Mouse (Mus musculus) midbrain, embryonic 13.5 days (tissue): ENCODE measurements around the gene Ppp1r17. TPM values are rescaled to one million over a fixed set of nuclear protein-coding genes. Genes with fewer than 3 reads are reported as not detected.

ENCODE experiments used
- ATAC-seq: fragments of 200-750 bp; cut with Nextera tagmentation; 2 replicates; pipeline ENCODE4 v1.8.0; 2017; ENCODE audit warnings: mild to moderate bottlenecking, moderate TSS enrichment, moderate library complexity
- H3K27ac ChIP-seq: fragments of 300-500 bp; sonication (generic); 2 replicates; pipeline ENCODE4 v1.5.1; 2015; ENCODE audit warnings: inconsistent platforms, mild to moderate bottlenecking, moderate library complexity
- H3K27me3 ChIP-seq: fragments of 300-500 bp; sonication (generic); 2 replicates; pipeline ENCODE4 v1.6.1; 2015; ENCODE audit warnings: mild to moderate bottlenecking, inconsistent platforms
- H3K36me3 ChIP-seq: fragments of 300-500 bp; sonication (generic); 2 replicates; pipeline ENCODE4 v1.6.1; 2015; ENCODE audit warnings: mild to moderate bottlenecking, inconsistent platforms
- H3K4me1 ChIP-seq: fragments of 300-500 bp; sonication (generic); replicated peaks from 2 replicates; pipeline ENCODE4 v1.6.1; 2015; ENCODE audit warnings: inconsistent platforms
- H3K4me2 ChIP-seq: fragments of 300-500 bp; sonication (generic); replicated peaks from 2 replicates; pipeline ENCODE4 v1.6.1; 2015; ENCODE audit warnings: moderate library complexity, mild to moderate bottlenecking, inconsistent platforms
- H3K4me3 ChIP-seq: fragments of 300-500 bp; sonication (generic); replicated peaks from 2 replicates; pipeline ENCODE4 v1.5.1; 2015; ENCODE audit warnings: mild to moderate bottlenecking, inconsistent platforms
- H3K9ac ChIP-seq: fragments of 300-500 bp; sonication (generic); replicated peaks from 2 replicates; pipeline ENCODE4 v1.6.1; 2015; ENCODE audit warnings: mild to moderate bottlenecking, inconsistent platforms
- H3K9me3 ChIP-seq: fragments of 300-500 bp; sonication (generic); 2 replicates; pipeline ENCODE4 v1.6.1; 2016; ENCODE audit warnings: mild to moderate bottlenecking, inconsistent platforms
- WGBS: fragments of 180-500 bp; shearing (Covaris S2); methylation state at CpG from one replicate; pipeline ENCODE4 v1.1.7; 2015; 5-methylcytosine and 5-hydroxymethylcytosine counted together
- polyA plus RNA-seq: library from polyadenylated mRNA; unstranded; fragments of >200 nt; fragmentation: Nextera tagmentation; extraction: Ambion mirVana; gene quantifications from 2 replicates; pipeline ENCODE4 v1.2.1, GENCODE M21; 2015

Ppp1r17 gene
- polyA plus RNA-seq, 1 experiment from 2014 or later: 10.9 TPM

DNA sequence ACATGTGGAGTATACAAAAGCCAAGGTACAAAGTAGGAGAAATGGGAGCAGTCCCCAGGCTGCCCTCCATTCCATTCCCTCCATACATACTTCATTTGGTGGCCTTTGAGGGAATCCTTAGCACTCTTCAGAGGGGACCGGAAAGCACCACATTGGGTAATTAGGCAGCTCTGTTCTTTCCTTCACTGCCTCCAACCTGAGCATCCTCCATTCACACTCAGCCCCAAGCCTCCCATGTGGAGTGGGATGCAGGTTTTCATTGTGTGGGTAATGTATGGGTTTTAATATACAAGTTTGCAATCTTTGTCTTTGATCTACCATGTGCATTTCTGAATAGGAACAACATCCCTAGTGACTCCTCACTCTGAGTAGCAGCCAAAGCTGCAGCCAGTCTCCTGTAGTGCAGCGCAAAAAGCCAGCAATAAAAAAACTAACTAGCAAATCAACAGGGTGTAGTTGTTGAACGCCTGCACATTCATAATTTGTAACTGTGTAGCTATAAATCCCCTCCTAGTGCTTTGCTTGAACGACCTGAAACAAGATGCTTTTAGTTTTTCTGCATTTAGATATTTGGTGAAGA, 22.3 kb downstream of the Ppp1r17 start:
- no peak for ATAC-seq
- H3K9me3 ChIP-seq: no peaks in the 10 kb centered on the region
- H3K9ac ChIP-seq: no peak overlapping the region
- WGBS: 70% methylated on average over 4 of the region's 4 CpGs
- no peaks in the 10 kb centered on the region for H3K36me3 ChIP-seq
- H3K4me1 ChIP-seq: peaks cover 5% of the 10 kb centered on the region; the same call in 1 of the 2 replicates
- no peaks in the 10 kb centered on the region for H3K27me3 ChIP-seq
- H3K4me3 ChIP-seq: no peak overlapping the region
- no peak overlapping the region for H3K27ac ChIP-seq
- H3K4me2 ChIP-seq: no peak overlapping the region

- H3K4me1 ChIP-seq: peaks cover 9% of the 10 kb centered on the region; the same call in 1 of the 2 replicates
- ATAC-seq: peak; percentile 74
These were observed 27.0 kb downstream of the Ppp1r17 start for GRCm38 (mm10) chr6:56044270-56044669.

DNA sequence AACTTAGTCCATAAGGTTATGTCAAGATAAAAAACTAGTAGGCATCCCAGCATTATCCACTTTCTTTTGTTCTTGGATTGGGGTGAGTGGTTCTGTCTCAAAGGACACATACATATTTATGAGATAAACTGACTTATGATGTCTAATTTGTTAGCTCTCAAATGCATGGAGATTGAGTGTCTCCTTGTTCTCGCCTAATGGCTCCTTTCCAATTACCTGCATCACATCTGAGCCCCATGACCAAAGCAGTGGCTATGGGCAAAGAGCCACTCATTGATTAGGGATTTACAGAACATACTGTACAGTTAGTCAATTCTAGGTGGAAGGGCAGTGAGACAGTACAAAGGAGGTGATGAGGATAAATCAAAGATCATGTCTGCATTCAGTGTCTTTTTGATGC, 27.4 kb downstream of the Ppp1r17 start:
- Histone ChIP-seq H3K4me2 (no peak overlapping the region), H3K27ac (peak overlapping the region; percentile 12; the same call in 1 of the 2 replicates), H3K9me3 (no peaks in the 10 kb centered on the region), H3K27me3 (no peaks in the 10 kb centered on the region), H3K4me1 (peaks cover 9% of the 10 kb centered on the region; the same call in 1 of the 2 replicates), H3K4me3 (no peak overlapping the region), H3K36me3 (no peaks in the 10 kb centered on the region), H3K9ac (no peak overlapping the region)
- ATAC-seq: peak; percentile 72
- WGBS: 25% methylated on average over 1 of the region's 1 CpGs

More at GRCm38 (mm10) chr6:56044270-56044669, 27.0 kb downstream of the Ppp1r17 start:
- Histone ChIP-seq H3K36me3 (no peaks in the 10 kb centered on the region), H3K27ac (peak overlapping the region; percentile 12; the same call in 1 of the 2 replicates), H3K9ac (no peak overlapping the region), H3K4me2 (no peak overlapping the region), H3K4me3 (no peak overlapping the region), H3K27me3 (no peaks in the 10 kb centered on the region), H3K9me3 (no peaks in the 10 kb centered on the region)
- WGBS: 40% methylated on average over 5 of the region's 5 CpGs

DNA sequence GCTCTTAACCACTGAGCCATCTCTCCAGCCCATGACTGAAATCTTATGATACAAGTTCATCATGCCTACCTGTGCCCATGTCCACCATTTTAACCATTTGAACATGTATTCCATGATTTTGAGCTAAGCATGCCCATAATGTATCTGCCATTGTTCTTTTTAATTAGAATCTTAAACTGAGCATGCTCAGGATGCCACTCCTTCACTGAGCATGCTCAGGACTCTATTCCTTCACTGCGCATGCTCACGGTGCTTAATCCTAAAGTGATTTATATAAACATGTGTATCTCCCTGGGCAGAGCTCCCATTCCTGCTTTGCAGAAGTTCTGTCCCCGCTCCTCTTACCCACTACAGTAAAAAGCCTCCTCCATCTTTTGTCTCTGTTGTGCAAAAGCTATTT, 31.3 kb downstream of the Ppp1r17 start:
- Histone ChIP-seq H3K27ac (no peak overlapping the region), H3K4me3 (no peak overlapping the region), H3K27me3 (no peaks in the 10 kb centered on the region), H3K9ac (no peak overlapping the region), H3K4me1 (peaks cover 9% of the 10 kb centered on the region; the same call in 1 of the 2 replicates), H3K9me3 (no peaks in the 10 kb centered on the region), H3K36me3 (no peaks in the 10 kb centered on the region), H3K4me2 (no peak overlapping the region)
- no peak for ATAC-seq
- WGBS: 90% methylated on average over 3 of the region's 3 CpGs

DNA sequence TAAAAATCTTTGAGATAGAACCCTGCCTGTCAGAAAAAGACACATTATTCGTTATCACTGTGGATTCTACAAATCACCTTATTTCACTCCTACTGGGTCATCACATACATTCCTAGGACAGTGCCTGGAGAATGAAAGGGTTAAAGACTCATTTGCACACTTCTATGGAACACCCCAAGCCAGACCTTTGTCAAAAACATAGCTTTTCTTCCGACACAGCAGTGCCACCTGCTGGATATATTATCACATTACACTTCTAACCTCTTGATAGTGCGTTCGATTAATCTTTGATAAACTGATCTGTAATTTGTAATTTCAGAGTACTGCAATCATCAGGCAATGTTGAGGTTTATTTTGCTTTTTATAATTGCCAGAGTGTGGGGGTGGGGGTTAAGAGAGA, 31.8 kb downstream of the Ppp1r17 start:
- Histone ChIP-seq H3K27me3 (no peaks in the 10 kb centered on the region), H3K9ac (no peak overlapping the region), H3K36me3 (no peaks in the 10 kb centered on the region), H3K27ac (no peak overlapping the region), H3K4me1 (peaks cover 9% of the 10 kb centered on the region; the same call in 1 of the 2 replicates), H3K4me2 (no peak overlapping the region), H3K4me3 (no peak overlapping the region), H3K9me3 (no peaks in the 10 kb centered on the region)
- WGBS: 31% methylated on average over 4 of the region's 4 CpGs
- peak; percentile 69 for ATAC-seq

DNA sequence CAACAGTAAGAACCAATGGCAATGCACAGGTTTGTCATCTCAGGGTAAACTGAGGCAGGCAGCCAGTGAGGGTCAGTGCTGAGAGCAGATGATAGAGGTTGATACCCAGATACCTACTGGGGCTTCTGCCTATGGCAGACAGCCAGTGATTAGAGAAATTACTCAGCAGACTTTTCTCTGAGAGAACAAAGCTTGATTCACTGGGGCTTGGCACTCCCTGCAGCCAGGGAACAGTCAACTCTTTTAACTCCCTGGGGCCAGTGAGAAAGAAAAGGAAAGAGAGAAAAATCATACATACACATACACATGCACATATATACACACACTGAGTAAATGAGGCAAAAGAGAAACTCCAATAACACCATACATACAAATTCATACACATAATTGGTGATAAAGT, 46.4 kb downstream of the Ppp1r17 start:
- ATAC-seq: no peak
- no peak overlapping the region for H3K9ac ChIP-seq

GRCm38 (mm10) chr6:56066632-56067282, 49.5 kb downstream of the Ppp1r17 start:
- no peak overlapping the region for H3K4me2 ChIP-seq
- no peak overlapping the region for H3K27ac ChIP-seq
- H3K27me3 ChIP-seq: no peaks in the 10 kb centered on the region
- no peak overlapping the region for H3K4me3 ChIP-seq
- peak; percentile 86 for ATAC-seq
- H3K36me3 ChIP-seq: no peaks in the 10 kb centered on the region
- no peak overlapping the region for H3K9ac ChIP-seq
- WGBS: 43% methylated on average over 5 of the region's 5 CpGs
- no peaks in the 10 kb centered on the region for H3K4me1 ChIP-seq
- H3K9me3 ChIP-seq: no peaks in the 10 kb centered on the region

More for the DNA sequence above, 46.4 kb downstream of the Ppp1r17 start:
- H3K36me3 ChIP-seq: no peaks in the 10 kb centered on the region
- no peaks in the 10 kb centered on the region for H3K4me1 ChIP-seq
- H3K4me3 ChIP-seq: no peak overlapping the region
- no peaks in the 10 kb centered on the region for H3K9me3 ChIP-seq
- H3K4me2 ChIP-seq: no peak overlapping the region
- no peak overlapping the region for H3K27ac ChIP-seq
- H3K27me3 ChIP-seq: no peaks in the 10 kb centered on the region

DNA sequence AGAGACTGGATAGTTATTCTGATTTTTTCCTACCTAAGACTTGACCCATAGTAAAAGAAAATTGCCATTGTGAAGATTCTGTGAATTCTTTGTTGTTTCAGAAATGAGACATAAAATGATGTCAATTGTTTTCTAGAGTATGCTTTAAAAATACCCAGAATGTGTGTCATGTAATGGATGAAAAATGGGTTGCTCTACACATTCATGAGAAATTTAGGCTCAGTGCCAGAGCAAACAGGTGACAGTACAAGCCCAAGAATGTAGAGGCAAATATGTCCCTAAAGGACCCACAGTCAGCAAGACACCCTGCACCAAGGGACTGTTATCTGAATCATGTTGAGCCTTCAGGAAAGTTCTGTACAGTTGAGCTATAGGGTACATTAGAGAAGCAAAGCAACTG, 51.2 kb downstream of the Ppp1r17 start:
- H3K27ac ChIP-seq: no peak overlapping the region
- no peaks in the 10 kb centered on the region for H3K9me3 ChIP-seq
- H3K4me2 ChIP-seq: no peak overlapping the region
- no peaks in the 10 kb centered on the region for H3K36me3 ChIP-seq
- H3K4me3 ChIP-seq: no peak overlapping the region
- ATAC-seq: no peak
- no peak overlapping the region for H3K9ac ChIP-seq
- no peaks in the 10 kb centered on the region for H3K4me1 ChIP-seq
- peaks cover 2% of the 10 kb centered on the region; the same call in 1 of the 2 replicates for H3K27me3 ChIP-seq

DNA sequence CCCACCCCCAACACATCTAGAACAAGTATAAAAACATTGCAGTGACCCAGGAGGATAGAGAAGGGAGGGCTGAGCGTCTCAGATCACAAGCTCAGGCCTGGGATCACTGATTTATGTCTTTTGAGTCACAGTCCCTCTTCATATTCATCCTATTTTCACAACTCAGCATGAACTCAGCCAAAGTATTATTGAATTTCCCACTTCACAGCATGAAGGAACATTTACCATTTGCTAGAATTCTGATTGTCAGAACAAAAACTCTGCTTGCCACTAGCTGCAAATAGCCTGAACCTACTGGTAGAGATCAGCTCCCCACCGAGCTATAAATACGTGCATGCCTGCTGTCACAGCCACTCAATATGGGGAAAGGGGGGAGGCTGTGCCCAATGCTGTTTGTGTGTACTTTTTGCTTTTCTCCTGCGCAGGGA, 59.1 kb downstream of the Ppp1r17 start:
- H3K9me3 ChIP-seq: no peaks in the 10 kb centered on the region
- H3K27me3 ChIP-seq: peaks cover 2% of the 10 kb centered on the region; the same call in 1 of the 2 replicates
- H3K36me3 ChIP-seq: no peaks in the 10 kb centered on the region
- 29% methylated on average over 4 of the region's 4 CpGs for WGBS
- H3K27ac ChIP-seq: no peak overlapping the region
- H3K4me3 ChIP-seq: no peak overlapping the region
- H3K9ac ChIP-seq: no peak overlapping the region
- H3K4me2 ChIP-seq: no peak overlapping the region
- H3K4me1 ChIP-seq: no peaks in the 10 kb centered on the region
- peak; percentile 85 for ATAC-seq

Other genes with a start within 250 kb of the Ppp1r17 start
- not detected in 2 replicates for gene Itprid1, start 180.6 kb upstream of the Ppp1r17 start, polyA plus RNA-seq